Mouse (Mus musculus) G1E (cell line): Measurements from ENCODE around the gene Prdx2.
A peak's percentile ranks its signal among the peaks of the same experiment; 100 is the strongest.

Experiments used
- CTCF ChIP-seq: IDR thresholded peaks from 2 replicates; pipeline ENCODE4 v1.5.1; 2012; ENCODE audit warnings: low read depth, low read length, inconsistent platforms, mixed read lengths
- GATA1 ChIP-seq: IDR thresholded peaks from 2 replicates; pipeline ENCODE4 v1.6.1; 2012; ENCODE audit warnings: borderline replicate concordance, low read length, inconsistent platforms, mixed read lengths
- POLR2AphosphoS5 ChIP-seq: IDR thresholded peaks from 2 replicates; pipeline ENCODE4 v1.6.1; 2012; ENCODE audit warnings: low read depth, low read length, inconsistent platforms; ENCODE audit not compliant: insufficient replicate concordance
- TAL1 ChIP-seq: conservative IDR thresholded peaks from 2 replicates; pipeline ENCODE4 v1.6.1; 2012; ENCODE audit warnings: low read depth, low read length, inconsistent platforms, mixed read lengths

GRCm38 (mm10) chr8:84970135-84970790, 876 bp downstream of the Prdx2 start:
- no peak for TF ChIP-seq CTCF
- no peak for TF ChIP-seq TAL1
- no peak for TF ChIP-seq GATA1
- peak; percentile 8; the same call in 1 of the 2 replicates for TF ChIP-seq POLR2AphosphoS5
